Mouse (Mus musculus): ENCODE measurements around the gene Traip. TPM values are rescaled to one million over a fixed set of nuclear protein-coding genes. Genes with fewer than 3 reads are reported as not detected.

The Traip gene
- 5.1 and 5.7 TPM in 2 replicates for polyA plus RNA-seq (2014; fragmentation: Nextera tagmentation; extraction: Ambion mirVana)

- Histone ChIP-seq H3K36me3 (ENCODE audit: control insufficient read depth, insufficient read depth, low read length) (peaks cover 3% of the 10 kb centered on the region; the same call in 1 of the 2 replicates), H3K4me3 (ENCODE audit: low read depth, low read length) (peak within 1 kb of the TSS; percentile 39), H3K27me3 (ENCODE audit: control insufficient read depth, insufficient read depth, low read length) (no peaks in the 10 kb centered on the region), H3K9ac (replicated peaks; ENCODE audit: low read depth, low read length) (peak within 1 kb of the TSS; percentile 55), H3K4me2 (ENCODE audit: low read depth, low read length) (peak within 1 kb of the TSS; percentile 84), H3K9me3 (ENCODE audit: control insufficient read depth, low read length) (no peaks in the 10 kb centered on the region), H3K27ac (ENCODE audit: low read depth, low read length) (peak within 1 kb of the TSS; percentile 87), H3K4me1 (ENCODE audit: control insufficient read depth, insufficient read depth, low read length) (0 out of 2 replicates have a peak, but pooled peaks cover 4% of the 10 kb centered on the region)
- ATAC-seq (ENCODE audit: low read depth) = no peak
- 90% methylated on average over 10 of the region's 10 CpGs for WGBS
Measured at GRCm38 (mm10) chr9:107949922-107950235, at the start of gene Traip. Gene Traip, plus strand, starts transcription at chr9:107950136.

DNA sequence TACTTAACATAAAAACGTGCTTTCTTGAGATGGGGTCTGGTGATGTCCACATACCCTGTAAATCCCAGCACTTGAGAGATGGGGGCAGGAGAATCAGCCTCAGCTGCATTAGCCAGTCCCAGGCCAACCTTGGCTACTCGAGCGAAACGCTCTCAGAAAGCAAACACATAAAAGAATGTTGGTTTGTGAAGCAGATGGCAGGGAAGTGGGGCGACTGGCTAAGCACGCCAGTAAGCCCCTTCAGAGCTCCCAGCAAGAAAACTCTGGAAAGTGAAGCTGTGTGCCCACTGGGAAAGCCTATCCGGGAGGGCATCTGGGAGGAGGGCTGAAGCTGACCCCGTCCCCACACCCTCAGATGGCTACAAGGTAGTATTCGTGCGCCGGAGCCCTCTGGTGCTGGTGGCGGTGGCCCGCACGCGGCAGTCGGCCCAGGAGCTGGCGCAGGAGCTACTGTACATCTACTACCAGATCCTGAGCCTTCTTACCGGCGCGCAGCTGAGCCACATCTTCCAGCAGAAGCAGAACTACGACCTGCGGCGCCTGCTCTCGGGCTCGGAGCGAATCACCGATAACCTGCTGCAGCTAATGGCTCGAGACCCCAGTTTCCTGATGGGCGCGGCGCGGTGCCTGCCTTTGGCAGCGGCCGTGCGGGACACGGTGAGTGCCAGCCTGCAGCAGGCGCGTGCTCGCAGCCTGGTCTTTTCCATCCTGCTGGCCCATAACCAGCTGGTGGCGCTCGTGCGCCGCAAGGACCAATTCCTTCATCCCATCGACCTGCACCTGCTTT is 48.9 kb upstream of the Traip start:
- no peaks in the 10 kb centered on the region for H3K9me3 ChIP-seq (ENCODE audit: control insufficient read depth, low read length)
- ATAC-seq (ENCODE audit: low read depth) = peak; percentile 35; the same call in 1 of the 2 replicates
- H3K4me2 ChIP-seq (ENCODE audit: low read depth, low read length) = peak overlapping the region; percentile 56
- peaks cover 11% of the 10 kb centered on the region for H3K36me3 ChIP-seq (ENCODE audit: control insufficient read depth, insufficient read depth, low read length)
- peaks cover 7% of the 10 kb centered on the region; the same call in 1 of the 2 replicates for H3K4me1 ChIP-seq (ENCODE audit: control insufficient read depth, insufficient read depth, low read length)
- peaks cover 3% of the 10 kb centered on the region; the same call in 1 of the 2 replicates for H3K27me3 ChIP-seq (ENCODE audit: control insufficient read depth, insufficient read depth, low read length)
- H3K27ac ChIP-seq (ENCODE audit: low read depth, low read length) = no peak overlapping the region
- H3K4me3 ChIP-seq (ENCODE audit: low read depth, low read length) = peak overlapping the region; percentile 27
- WGBS = 4% methylated on average over 44 of the region's 44 CpGs
- peak overlapping the region; percentile 42; the same call in 1 of the 2 replicates for H3K9ac ChIP-seq (replicated peaks; ENCODE audit: low read depth, low read length)

GRCm38 (mm10) chr9:107901627-107901914 is 48.4 kb upstream of the Traip start:
- ATAC-seq (ENCODE audit: low read depth) = no peak
- WGBS = 9% methylated on average over 17 of the region's 17 CpGs
- Histone ChIP-seq H3K4me3 (ENCODE audit: low read depth, low read length) (peak overlapping the region; percentile 27; the same call in 1 of the 2 replicates), H3K27me3 (ENCODE audit: control insufficient read depth, insufficient read depth, low read length) (peaks cover 3% of the 10 kb centered on the region; the same call in 1 of the 2 replicates), H3K27ac (ENCODE audit: low read depth, low read length) (no peak overlapping the region), H3K4me2 (ENCODE audit: low read depth, low read length) (peak overlapping the region; percentile 56), H3K9me3 (ENCODE audit: control insufficient read depth, low read length) (no peaks in the 10 kb centered on the region), H3K4me1 (ENCODE audit: control insufficient read depth, insufficient read depth, low read length) (peaks cover 8% of the 10 kb centered on the region; the same call in 1 of the 2 replicates), H3K36me3 (ENCODE audit: control insufficient read depth, insufficient read depth, low read length) (peaks cover 11% of the 10 kb centered on the region), H3K9ac (replicated peaks; ENCODE audit: low read depth, low read length) (peak overlapping the region; percentile 42; the same call in 1 of the 2 replicates)

- H3K9me3 ChIP-seq (ENCODE audit: control insufficient read depth, low read length) = no peaks in the 10 kb centered on the region
- H3K27me3 ChIP-seq (ENCODE audit: control insufficient read depth, insufficient read depth, low read length) = peaks cover 3% of the 10 kb centered on the region; the same call in 1 of the 2 replicates
- H3K4me2 ChIP-seq (ENCODE audit: low read depth, low read length) = no peak overlapping the region
- H3K9ac ChIP-seq (replicated peaks; ENCODE audit: low read depth, low read length) = no peak overlapping the region
- peaks cover 10% of the 10 kb centered on the region; the same call in 1 of the 2 replicates for H3K4me1 ChIP-seq (ENCODE audit: control insufficient read depth, insufficient read depth, low read length)
- WGBS = 6% methylated on average over 4 of the region's 4 CpGs
- peaks cover 6% of the 10 kb centered on the region for H3K36me3 ChIP-seq (ENCODE audit: control insufficient read depth, insufficient read depth, low read length)
- peak; percentile 11; the same call in 1 of the 2 replicates for ATAC-seq (ENCODE audit: low read depth)
- H3K27ac ChIP-seq (ENCODE audit: low read depth, low read length) = no peak overlapping the region
- no peak overlapping the region for H3K4me3 ChIP-seq (ENCODE audit: low read depth, low read length)
Measured at GRCm38 (mm10) chr9:107904726-107905125, 45.2 kb upstream of the Traip start.

DNA sequence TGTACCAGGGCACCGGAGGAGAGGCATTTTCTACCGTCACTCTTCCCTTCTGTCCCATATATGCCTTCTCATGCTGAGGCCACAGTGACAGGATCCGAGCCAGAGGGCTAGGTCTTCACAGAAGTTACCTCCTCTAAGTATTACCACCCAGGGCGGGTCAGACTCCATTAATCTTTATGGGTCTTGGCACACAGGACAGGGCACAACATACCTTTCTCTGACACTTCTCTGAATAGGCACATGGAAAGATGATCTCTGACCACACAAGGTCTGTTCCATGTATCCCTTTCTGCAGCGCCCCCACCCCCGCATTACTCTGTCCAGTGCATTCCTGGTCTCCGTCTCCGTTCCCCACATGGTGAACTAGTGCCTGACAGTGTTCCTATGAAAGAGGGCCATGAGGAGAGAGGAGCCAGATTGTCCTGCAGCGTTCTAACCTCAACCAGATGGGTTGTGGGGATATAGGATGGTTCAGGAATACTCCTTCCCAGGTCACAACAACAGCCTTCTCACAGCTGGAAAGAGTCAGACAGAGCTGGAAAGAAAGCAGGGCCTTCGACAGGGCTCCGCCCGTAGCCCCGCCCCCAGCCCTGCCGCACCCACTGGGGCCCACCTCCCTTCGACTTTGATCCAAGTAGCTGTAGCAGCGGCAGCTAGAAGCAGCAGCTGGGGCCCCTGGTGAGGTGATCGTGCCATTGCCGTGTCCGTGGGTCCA is 43.5 kb upstream of the Traip start, which contains the start of gene Mst1r:
TSS of gene Mst1r (plus strand) at position 622 of the 715 bp plus-strand sequence.
- H3K27me3 ChIP-seq (ENCODE audit: control insufficient read depth, insufficient read depth, low read length) = no peaks in the 10 kb centered on the region
- peak; percentile 19; the same call in 1 of the 2 replicates for ATAC-seq (ENCODE audit: low read depth)
- peak within 1 kb of the TSS; percentile 19; the same call in 1 of the 2 replicates for H3K4me3 ChIP-seq (ENCODE audit: low read depth, low read length)
- no peaks in the 10 kb centered on the region for H3K9me3 ChIP-seq (ENCODE audit: control insufficient read depth, low read length)
- H3K27ac ChIP-seq (ENCODE audit: low read depth, low read length) = no peak within 1 kb of the TSS
- H3K36me3 ChIP-seq (ENCODE audit: control insufficient read depth, insufficient read depth, low read length) = peaks cover 6% of the 10 kb centered on the region
- 21% methylated on average over 19 of the region's 19 CpGs for WGBS
- peak within 1 kb of the TSS; percentile 37; the same call in 1 of the 2 replicates for H3K9ac ChIP-seq (replicated peaks; ENCODE audit: low read depth, low read length)
- H3K4me2 ChIP-seq (ENCODE audit: low read depth, low read length) = peak within 1 kb of the TSS; percentile 48
- H3K4me1 ChIP-seq (ENCODE audit: control insufficient read depth, insufficient read depth, low read length) = 0 out of 2 replicates have a peak, but pooled peaks cover 3% of the 10 kb centered on the region

DNA sequence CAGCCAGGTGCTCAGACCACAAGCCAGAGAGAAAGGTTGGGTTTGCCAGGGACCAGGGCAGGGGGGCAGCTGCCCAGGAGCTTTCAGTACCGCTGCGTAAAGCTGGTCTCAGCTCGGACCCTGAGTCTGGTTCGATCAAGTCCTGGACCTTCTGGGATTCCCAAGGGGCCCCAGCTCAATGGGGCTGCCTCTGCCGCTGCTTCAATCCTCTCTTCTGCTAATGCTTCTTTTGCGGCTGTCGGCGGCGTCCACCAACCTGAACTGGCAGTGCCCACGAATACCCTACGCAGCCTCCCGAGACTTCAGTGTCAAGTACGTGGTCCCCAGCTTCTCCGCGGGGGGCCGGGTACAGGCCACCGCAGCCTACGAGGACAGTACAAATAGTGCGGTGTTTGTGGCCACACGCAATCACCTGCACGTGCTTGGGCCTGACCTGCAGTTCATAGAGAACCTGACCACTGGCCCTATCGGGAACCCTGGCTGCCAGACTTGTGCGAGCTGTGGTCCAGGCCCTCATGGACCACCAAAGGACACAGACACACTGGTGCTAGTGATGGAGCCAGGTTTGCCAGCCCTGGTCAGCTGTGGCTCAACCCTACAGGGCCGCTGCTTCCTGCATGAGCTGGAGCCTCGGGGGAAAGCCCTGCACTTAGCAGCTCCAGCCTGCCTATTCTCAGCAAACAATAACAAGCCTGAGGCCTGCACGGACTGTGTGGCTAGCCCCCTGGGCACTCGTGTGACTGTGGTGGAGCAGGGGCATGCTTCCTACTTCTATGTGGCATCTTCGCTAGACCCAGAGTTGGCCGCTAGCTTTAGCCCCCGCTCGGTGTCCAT is 42.8 kb upstream of the Traip start:
- Histone ChIP-seq H3K4me1 (ENCODE audit: control insufficient read depth, insufficient read depth, low read length) (0 out of 2 replicates have a peak, but pooled peaks cover 3% of the 10 kb centered on the region), H3K9me3 (ENCODE audit: control insufficient read depth, low read length) (no peaks in the 10 kb centered on the region), H3K4me3 (ENCODE audit: low read depth, low read length) (peak overlapping the region; percentile 19; the same call in 1 of the 2 replicates), H3K27ac (ENCODE audit: low read depth, low read length) (no peak overlapping the region), H3K27me3 (ENCODE audit: control insufficient read depth, insufficient read depth, low read length) (no peaks in the 10 kb centered on the region), H3K9ac (replicated peaks; ENCODE audit: low read depth, low read length) (peak overlapping the region; percentile 37; the same call in 1 of the 2 replicates), H3K36me3 (ENCODE audit: control insufficient read depth, insufficient read depth, low read length) (peaks cover 6% of the 10 kb centered on the region), H3K4me2 (ENCODE audit: low read depth, low read length) (peak overlapping the region; percentile 48)
- 41% methylated on average over 31 of the region's 31 CpGs for WGBS
- 0 out of 2 replicates have a peak, but pooled peaks have one; percentile 18 for ATAC-seq (ENCODE audit: low read depth)

DNA sequence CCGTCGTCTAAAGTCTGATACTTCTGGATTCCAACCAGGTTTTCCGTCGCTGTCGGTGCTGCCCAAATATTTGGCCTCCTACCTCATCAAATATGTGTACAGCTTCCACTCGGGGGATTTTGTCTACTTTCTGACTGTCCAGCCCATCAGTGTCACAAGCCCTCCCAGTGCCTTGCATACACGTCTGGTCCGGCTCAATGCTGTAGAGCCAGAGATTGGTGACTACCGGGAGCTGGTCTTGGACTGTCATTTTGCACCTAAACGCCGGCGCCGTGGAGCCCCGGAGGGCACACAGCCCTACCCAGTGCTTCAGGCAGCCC is 42.2 kb upstream of the Traip start:
- peak overlapping the region; percentile 11; the same call in 1 of the 2 replicates for H3K4me2 ChIP-seq (ENCODE audit: low read depth, low read length)
- H3K9me3 ChIP-seq (ENCODE audit: control insufficient read depth, low read length) = no peaks in the 10 kb centered on the region
- no peak overlapping the region for H3K27ac ChIP-seq (ENCODE audit: low read depth, low read length)
- no peak overlapping the region for H3K9ac ChIP-seq (replicated peaks; ENCODE audit: low read depth, low read length)
- H3K36me3 ChIP-seq (ENCODE audit: control insufficient read depth, insufficient read depth, low read length) = peaks cover 4% of the 10 kb centered on the region; the same call in 1 of the 2 replicates
- H3K4me3 ChIP-seq (ENCODE audit: low read depth, low read length) = no peak overlapping the region
- 85% methylated on average over 14 of the region's 14 CpGs for WGBS
- 0 out of 2 replicates have a peak, but pooled peaks cover 3% of the 10 kb centered on the region for H3K4me1 ChIP-seq (ENCODE audit: control insufficient read depth, insufficient read depth, low read length)
- no peaks in the 10 kb centered on the region for H3K27me3 ChIP-seq (ENCODE audit: control insufficient read depth, insufficient read depth, low read length)
- no peak for ATAC-seq (ENCODE audit: low read depth)

DNA sequence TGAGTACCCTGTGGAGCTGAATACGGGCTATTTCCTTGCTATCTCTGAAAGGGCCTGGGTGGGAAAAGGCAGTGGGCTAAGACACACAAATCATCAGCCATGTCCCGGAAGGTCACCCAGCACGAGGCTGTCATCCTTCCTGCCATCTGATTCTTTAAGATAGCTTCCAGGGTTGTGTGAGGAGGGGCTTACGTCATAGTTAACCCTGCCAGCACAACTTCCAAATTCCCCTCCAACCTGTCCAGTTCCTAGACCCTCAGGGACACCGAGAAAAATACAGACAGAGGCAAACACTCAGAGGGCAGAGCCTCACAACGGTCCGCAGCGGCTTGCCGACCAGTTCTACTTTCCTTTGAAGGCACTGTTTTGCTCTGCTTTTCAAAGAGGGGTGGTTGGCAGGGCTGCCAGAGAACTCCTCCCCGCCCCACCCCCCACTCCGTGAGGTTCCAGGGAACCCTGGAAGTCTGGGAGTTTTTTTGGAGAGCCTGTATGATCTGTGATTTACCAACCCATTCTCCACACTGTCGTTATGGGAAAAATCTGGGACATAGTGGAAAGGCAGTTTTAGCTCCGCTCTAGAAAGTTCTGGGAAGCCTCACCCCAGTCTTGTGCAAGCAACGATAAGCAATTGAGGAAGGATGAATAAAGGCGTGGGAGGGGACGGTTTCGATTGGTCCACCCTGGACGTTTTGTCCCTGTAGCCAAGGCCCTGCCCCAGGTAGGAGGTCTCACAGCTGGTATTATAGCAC is 41.4 kb upstream of the Traip start:
- Histone ChIP-seq H3K9me3 (ENCODE audit: control insufficient read depth, low read length) (no peaks in the 10 kb centered on the region), H3K4me2 (ENCODE audit: low read depth, low read length) (peak overlapping the region; percentile 16; the same call in 1 of the 2 replicates), H3K36me3 (ENCODE audit: control insufficient read depth, insufficient read depth, low read length) (no peaks in the 10 kb centered on the region), H3K27me3 (ENCODE audit: control insufficient read depth, insufficient read depth, low read length) (no peaks in the 10 kb centered on the region), H3K9ac (replicated peaks; ENCODE audit: low read depth, low read length) (peak overlapping the region; percentile 28; the same call in 1 of the 2 replicates), H3K27ac (ENCODE audit: low read depth, low read length) (no peak overlapping the region), H3K4me3 (ENCODE audit: low read depth, low read length) (peak overlapping the region; percentile 9; the same call in 1 of the 2 replicates), H3K4me1 (ENCODE audit: control insufficient read depth, insufficient read depth, low read length) (0 out of 2 replicates have a peak, but pooled peaks cover 3% of the 10 kb centered on the region)
- WGBS = 17% methylated on average over 18 of the region's 18 CpGs
- ATAC-seq (ENCODE audit: low read depth) = no peak

Data from neural tube, embryonic 14.5 days (tissue).